Mouse (Mus musculus) fibroblast of lung, adult 2 months (primary cell): ENCODE results near the gene Zfp457.
"Not testable (repeated sequence)": the region's sequence is repeated elsewhere in the genome, so short reads cannot be mapped to it uniquely, and the experiment has no call there.

Source experiments
- DNase-seq: peaks from one replicate; pipeline ENCODE4 v3.0.0-alpha.2; 2011; ENCODE audit warnings: low read depth

The Zfp457 gene

GRCm38 (mm10) chr13:67305822-67306672 lies at the start of gene Zfp457:
TSS of gene Zfp457 (minus strand) at chr13:67306485.
- peak; percentile 84 for DNase-seq

GRCm38 (mm10) chr13:67351854-67352253 lies 45.6 kb upstream of the Zfp457 start:
- no peak for DNase-seq

- no peak for DNase-seq
Observed at GRCm38 (mm10) chr13:67343422-67343821, 37.1 kb upstream of the Zfp457 start.

- DNase-seq, result no peak
Observed at GRCm38 (mm10) chr13:67332877-67333276, 26.6 kb upstream of the Zfp457 start.

GRCm38 (mm10) chr13:67332019-67332724 lies 25.9 kb upstream of the Zfp457 start, which contains the start of gene Zfp595:
TSS of gene Zfp595 (minus strand) at chr13:67332570.
- peak; percentile 91 for DNase-seq

GRCm38 (mm10) chr13:67306718-67307117 lies 433 bp upstream of the Zfp457 start:
- DNase-seq, result no peak

GRCm38 (mm10) chr13:67278314-67278713 lies 28.0 kb downstream of the Zfp457 start, which contains the start of gene Zfp458:
TSS of gene Zfp458 (minus strand) at chr13:67278466.
- no peak for DNase-seq

GRCm38 (mm10) chr13:67269383-67270065 lies 36.8 kb downstream of the Zfp457 start:
- DNase-seq, result not testable (repeated sequence)

- peak; percentile 56 for DNase-seq
Observed at GRCm38 (mm10) chr13:67268568-67269369, 37.5 kb downstream of the Zfp457 start.
